Mouse (Mus musculus) erythroblast, embryonic 14.5 days (primary cell): ENCODE measurements around the gene Eva1c. TPM values are rescaled to one million over a fixed set of nuclear protein-coding genes. Genes with fewer than 3 reads are reported as not detected.

Experiments
- H3K27me3 ChIP-seq: 2 replicates; pipeline ENCODE4 v1.6.1; 2012; ENCODE audit warnings: inconsistent platforms; ENCODE audit not compliant: control insufficient read depth
- H3K36me3 ChIP-seq: 2 replicates; pipeline ENCODE4 v1.6.1; 2012; ENCODE audit warnings: mild to moderate bottlenecking, inconsistent platforms; ENCODE audit not compliant: control insufficient read depth
- H3K4me1 ChIP-seq: 2 replicates; pipeline ENCODE4 v1.6.1; 2012; ENCODE audit warnings: inconsistent platforms; ENCODE audit not compliant: control insufficient read depth
- H3K4me3 ChIP-seq: replicated peaks from 2 replicates; pipeline ENCODE3; 2012; ENCODE audit warnings: moderate library complexity, mild to moderate bottlenecking, inconsistent platforms
- H3K9me3 ChIP-seq: 2 replicates; pipeline ENCODE4 v1.6.1; 2012; ENCODE audit warnings: low read length, inconsistent platforms, mixed read lengths; ENCODE audit not compliant: control insufficient read depth
- GATA1 ChIP-seq: IDR thresholded peaks from 2 replicates; pipeline ENCODE4 v1.6.1; 2012; ENCODE audit warnings: low read length, inconsistent platforms, mixed read lengths
- TAL1 ChIP-seq: IDR thresholded peaks from 3 replicates; pipeline ENCODE4 v1.6.1; 2012; ENCODE audit warnings: low read length, inconsistent platforms, mixed read lengths
- polyA plus RNA-seq: library from polyadenylated mRNA; stranded (reverse); fragments of >175 nt; gene quantifications from 2 replicates; pipeline ENCODE4 v1.2.3, GENCODE M21; 2012

Eva1c gene
- polyA plus RNA-seq, 1 experiment, result 0.55 TPM

DNA sequence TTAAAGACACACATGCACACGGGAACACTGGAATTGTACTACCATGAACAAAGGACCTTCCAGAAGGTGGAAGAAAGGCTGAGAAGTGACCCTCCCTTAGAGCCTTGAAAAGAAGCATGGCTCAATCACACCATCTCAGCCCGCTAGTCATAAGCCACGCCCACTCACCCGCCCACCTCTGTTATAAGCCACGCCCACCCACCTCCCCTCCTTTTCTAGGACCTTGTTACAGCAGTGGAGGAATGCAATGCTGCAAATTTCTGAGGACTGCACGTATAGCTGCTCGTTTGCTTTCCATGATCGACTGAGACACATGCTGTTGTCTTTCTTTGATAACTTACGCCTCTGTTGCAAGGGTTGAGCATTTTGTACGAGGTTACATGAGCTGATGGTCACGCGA, 22.7 kb downstream of the Eva1c start:
- TF ChIP-seq TAL1 (no peak), GATA1 (no peak)
- Histone ChIP-seq H3K4me1 (peaks cover 2% of the 10 kb centered on the region; the same call in 1 of the 2 replicates), H3K36me3 (no peaks in the 10 kb centered on the region), H3K4me3 (no peak overlapping the region), H3K27me3 (no peaks in the 10 kb centered on the region), H3K9me3 (no peaks in the 10 kb centered on the region)

DNA sequence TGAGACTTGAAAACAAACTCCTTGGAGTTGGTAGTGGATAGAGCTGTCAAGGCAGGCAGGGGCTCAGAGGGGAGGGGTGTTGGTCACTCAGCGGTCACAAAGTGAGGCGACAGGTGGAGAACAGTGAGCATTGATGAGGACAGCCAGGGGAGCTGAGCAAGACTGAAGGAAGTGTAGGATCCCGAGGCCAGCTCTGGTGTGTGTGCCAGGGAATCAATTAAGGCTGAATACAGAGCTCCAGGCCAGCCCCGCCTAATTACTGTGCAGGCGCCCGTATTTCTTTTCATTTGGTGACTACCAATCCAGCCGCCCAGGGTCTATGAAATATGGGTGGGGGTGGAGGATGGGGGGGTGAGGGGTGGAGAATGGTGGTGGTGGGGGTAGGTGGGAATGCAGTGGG, 24.4 kb downstream of the Eva1c start:
- Histone ChIP-seq H3K9me3 (no peaks in the 10 kb centered on the region), H3K4me1 (peaks cover 2% of the 10 kb centered on the region; the same call in 1 of the 2 replicates), H3K27me3 (no peaks in the 10 kb centered on the region), H3K36me3 (no peaks in the 10 kb centered on the region), H3K4me3 (no peak overlapping the region)
- TF ChIP-seq TAL1 (no peak), GATA1 (no peak)

GRCm38 (mm10) chr16:90851621-90852334, 25.3 kb downstream of the Eva1c start:
- Histone ChIP-seq H3K36me3 (no peaks in the 10 kb centered on the region), H3K27me3 (no peaks in the 10 kb centered on the region), H3K4me3 (no peak overlapping the region), H3K9me3 (no peaks in the 10 kb centered on the region), H3K4me1 (peaks cover 2% of the 10 kb centered on the region)
- TF ChIP-seq TAL1 (no peak), GATA1 (no peak)

- TF ChIP-seq GATA1, result no peak
- no peak for TF ChIP-seq TAL1
- no peaks in the 10 kb centered on the region; the same call in 1 of the 2 replicates for H3K4me1 ChIP-seq
- no peaks in the 10 kb centered on the region for H3K9me3 ChIP-seq
- no peak overlapping the region for H3K4me3 ChIP-seq
- no peaks in the 10 kb centered on the region for H3K27me3 ChIP-seq
- H3K36me3 ChIP-seq, result no peaks in the 10 kb centered on the region
Observed at GRCm38 (mm10) chr16:90856552-90857200, 30.2 kb downstream of the Eva1c start.

DNA sequence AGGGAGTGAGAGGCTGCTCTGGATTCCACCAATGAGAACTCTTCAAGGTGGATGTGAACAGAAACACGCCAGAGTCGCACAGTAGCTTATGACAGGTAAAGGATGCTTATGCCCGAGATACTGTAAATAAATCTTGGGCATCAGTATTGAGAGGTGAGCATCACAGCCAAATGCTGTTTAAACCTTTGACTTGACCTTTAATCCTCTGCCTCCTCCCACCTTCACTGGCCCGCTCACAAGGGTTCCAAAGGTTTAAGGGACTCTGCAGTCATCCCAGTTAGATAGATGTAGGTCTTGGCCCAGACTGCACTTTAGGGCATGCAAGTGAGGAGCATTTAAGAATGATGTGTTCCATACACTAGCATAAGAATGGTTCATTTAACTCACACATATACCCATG, 31.7 kb downstream of the Eva1c start:
- Histone ChIP-seq H3K4me1 (no peaks in the 10 kb centered on the region; the same call in 1 of the 2 replicates), H3K4me3 (no peak overlapping the region), H3K9me3 (no peaks in the 10 kb centered on the region), H3K27me3 (no peaks in the 10 kb centered on the region), H3K36me3 (no peaks in the 10 kb centered on the region)
- no peak for TF ChIP-seq TAL1
- TF ChIP-seq GATA1, result no peak

DNA sequence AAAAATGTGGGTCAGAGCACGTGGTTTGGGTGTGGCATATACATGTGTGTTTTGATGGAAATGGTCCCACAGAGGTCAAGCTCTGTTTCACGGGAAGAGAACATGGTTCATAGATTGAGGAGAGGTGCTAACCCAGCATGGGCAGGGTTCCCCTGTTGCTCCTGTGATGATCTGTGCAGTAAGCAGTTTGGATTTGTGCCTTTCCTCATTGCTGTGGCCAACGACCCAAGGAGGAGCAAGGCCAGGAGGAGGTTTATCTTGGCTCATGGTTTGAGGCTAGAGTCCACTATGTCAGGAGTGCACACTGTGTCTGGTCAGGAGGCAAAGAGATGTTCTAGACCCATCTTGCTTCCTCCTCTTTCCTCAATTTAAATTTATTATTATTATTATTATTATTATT, 36.5 kb downstream of the Eva1c start:
- Histone ChIP-seq H3K36me3 (no peaks in the 10 kb centered on the region), H3K4me1 (no peaks in the 10 kb centered on the region), H3K9me3 (no peaks in the 10 kb centered on the region), H3K27me3 (peaks cover 3% of the 10 kb centered on the region; the same call in 1 of the 2 replicates), H3K4me3 (no peak overlapping the region)
- TF ChIP-seq TAL1 (no peak), GATA1 (no peak)

- no peaks in the 10 kb centered on the region for H3K9me3 ChIP-seq
- TF ChIP-seq TAL1, result no peak
- TF ChIP-seq GATA1, result no peak
- no peaks in the 10 kb centered on the region for H3K36me3 ChIP-seq
- peaks cover 3% of the 10 kb centered on the region for H3K27me3 ChIP-seq
- H3K4me1 ChIP-seq, result no peaks in the 10 kb centered on the region
- no peak overlapping the region for H3K4me3 ChIP-seq
Observed at GRCm38 (mm10) chr16:90863468-90864046, 37.0 kb downstream of the Eva1c start.

GRCm38 (mm10) chr16:90864693-90865092, 38.2 kb downstream of the Eva1c start:
- no peaks in the 10 kb centered on the region for H3K9me3 ChIP-seq
- H3K36me3 ChIP-seq, result no peaks in the 10 kb centered on the region
- no peak overlapping the region for H3K4me3 ChIP-seq
- no peaks in the 10 kb centered on the region for H3K4me1 ChIP-seq
- peaks cover 3% of the 10 kb centered on the region for H3K27me3 ChIP-seq
- no peak for TF ChIP-seq GATA1
- no peak for TF ChIP-seq TAL1

- H3K27me3 ChIP-seq, result peaks cover 3% of the 10 kb centered on the region
- H3K4me1 ChIP-seq, result no peaks in the 10 kb centered on the region
- H3K9me3 ChIP-seq, result no peaks in the 10 kb centered on the region
- no peak overlapping the region for H3K4me3 ChIP-seq
- TF ChIP-seq GATA1, result no peak
- TF ChIP-seq TAL1, result no peak
- no peaks in the 10 kb centered on the region for H3K36me3 ChIP-seq
Observed at GRCm38 (mm10) chr16:90865652-90866051, 39.1 kb downstream of the Eva1c start.

DNA sequence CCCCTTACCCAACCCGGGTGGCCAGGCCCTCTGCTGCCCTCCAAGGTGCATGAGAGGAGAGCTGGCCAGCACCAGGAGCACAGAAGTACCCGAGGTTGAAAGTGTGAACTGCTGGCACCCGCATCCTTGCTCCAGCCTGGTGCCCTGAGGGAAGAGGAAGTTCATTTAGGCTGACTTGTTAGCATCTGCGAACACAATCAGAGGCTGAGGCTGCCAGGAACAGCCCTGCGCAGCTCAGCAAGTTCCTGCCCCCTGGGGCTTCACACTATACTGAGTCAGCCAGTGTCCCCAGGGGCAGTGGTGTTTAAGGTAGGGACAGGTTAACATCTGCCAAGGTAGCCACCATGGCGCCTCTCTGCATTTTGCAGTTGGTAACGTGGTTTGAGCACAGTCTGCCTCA, 41.6 kb downstream of the Eva1c start:
- no peaks in the 10 kb centered on the region for H3K4me1 ChIP-seq
- no peaks in the 10 kb centered on the region for H3K36me3 ChIP-seq
- H3K27me3 ChIP-seq, result peaks cover 5% of the 10 kb centered on the region
- TF ChIP-seq GATA1, result no peak
- no peak for TF ChIP-seq TAL1
- no peaks in the 10 kb centered on the region for H3K9me3 ChIP-seq
- H3K4me3 ChIP-seq, result no peak overlapping the region
